Mouse (Mus musculus) ES-CJ7 (cell line): ENCODE data around the gene Prkaa1.
A peak's percentile ranks its signal among the peaks of the same experiment; 100 is the strongest.

Experiments
- DNase-seq: peaks from one replicate; pipeline ENCODE4 v3.0.0; 2011; ENCODE audit warnings: low read depth, low spot score

Prkaa1 gene

GRCm38 (mm10) chr15:5143361-5144020 lies at the start of gene Prkaa1:
Gene Prkaa1 (plus strand): TSS chr15:5143861.
- DNase-seq, result peak; percentile 61

- no peak for DNase-seq
Observed at GRCm38 (mm10) chr15:5095534-5096301, 47.9 kb upstream of the Prkaa1 start.

GRCm38 (mm10) chr15:5097376-5097775 lies 46.3 kb upstream of the Prkaa1 start:
- no peak for DNase-seq

GRCm38 (mm10) chr15:5102312-5102711 lies 41.3 kb upstream of the Prkaa1 start:
- DNase-seq, result no peak

GRCm38 (mm10) chr15:5105891-5106290 lies 37.8 kb upstream of the Prkaa1 start:
- DNase-seq, result no peak

- no peak for DNase-seq
Observed at GRCm38 (mm10) chr15:5106293-5106692, 37.4 kb upstream of the Prkaa1 start.

GRCm38 (mm10) chr15:5107686-5108654 lies 35.7 kb upstream of the Prkaa1 start, which contains the start of gene Card6:
Gene Card6 (minus strand): TSS chr15:5108539.
- DNase-seq, result no peak

GRCm38 (mm10) chr15:5108655-5109040 lies 35.0 kb upstream of the Prkaa1 start:
- DNase-seq, result no peak

GRCm38 (mm10) chr15:5112651-5113050 lies 31.0 kb upstream of the Prkaa1 start:
- no peak for DNase-seq

GRCm38 (mm10) chr15:5115173-5115572 lies 28.5 kb upstream of the Prkaa1 start:
- no peak for DNase-seq

GRCm38 (mm10) chr15:5116270-5117030 lies 27.2 kb upstream of the Prkaa1 start, which contains the start of gene Rpl37:
Gene Rpl37 (plus strand): TSS chr15:5116645.
- DNase-seq, result peak; percentile 96

- DNase-seq, result no peak
Observed at GRCm38 (mm10) chr15:5117031-5117601, 26.5 kb upstream of the Prkaa1 start.

GRCm38 (mm10) chr15:5118626-5119025 lies 25.0 kb upstream of the Prkaa1 start:
- DNase-seq, result no peak

GRCm38 (mm10) chr15:5119192-5119591 lies 24.5 kb upstream of the Prkaa1 start:
- DNase-seq, result no peak

GRCm38 (mm10) chr15:5119707-5120106 lies 24.0 kb upstream of the Prkaa1 start:
- DNase-seq, result no peak

- DNase-seq, result peak; percentile 67
Observed at GRCm38 (mm10) chr15:5121535-5122313, 21.9 kb upstream of the Prkaa1 start.

- no peak for DNase-seq
Observed at GRCm38 (mm10) chr15:5126456-5126855, 17.2 kb upstream of the Prkaa1 start.

- no peak for DNase-seq
Observed at GRCm38 (mm10) chr15:5127487-5127886, 16.2 kb upstream of the Prkaa1 start.

GRCm38 (mm10) chr15:5128176-5128940 lies 15.3 kb upstream of the Prkaa1 start:
- no peak for DNase-seq
